Mouse (Mus musculus) activated CD4-positive, CD25-positive, alpha-beta regulatory T cell, adult 9 weeks (primary cell): ENCODE data around the gene Trappc4. TPM values are rescaled to one million over a fixed set of nuclear protein-coding genes. Genes with fewer than 3 reads are reported as not detected.

ENCODE experiments used
- polyA plus RNA-seq: library from polyadenylated mRNA; unstranded; fragments of 100-300 nt; shearing (Covaris generic); gene quantifications from one replicate; pipeline ENCODE4 v1.2.1, GENCODE M21; 2017

The Trappc4 gene
- polyA plus RNA-seq = 137 TPM

DNA sequence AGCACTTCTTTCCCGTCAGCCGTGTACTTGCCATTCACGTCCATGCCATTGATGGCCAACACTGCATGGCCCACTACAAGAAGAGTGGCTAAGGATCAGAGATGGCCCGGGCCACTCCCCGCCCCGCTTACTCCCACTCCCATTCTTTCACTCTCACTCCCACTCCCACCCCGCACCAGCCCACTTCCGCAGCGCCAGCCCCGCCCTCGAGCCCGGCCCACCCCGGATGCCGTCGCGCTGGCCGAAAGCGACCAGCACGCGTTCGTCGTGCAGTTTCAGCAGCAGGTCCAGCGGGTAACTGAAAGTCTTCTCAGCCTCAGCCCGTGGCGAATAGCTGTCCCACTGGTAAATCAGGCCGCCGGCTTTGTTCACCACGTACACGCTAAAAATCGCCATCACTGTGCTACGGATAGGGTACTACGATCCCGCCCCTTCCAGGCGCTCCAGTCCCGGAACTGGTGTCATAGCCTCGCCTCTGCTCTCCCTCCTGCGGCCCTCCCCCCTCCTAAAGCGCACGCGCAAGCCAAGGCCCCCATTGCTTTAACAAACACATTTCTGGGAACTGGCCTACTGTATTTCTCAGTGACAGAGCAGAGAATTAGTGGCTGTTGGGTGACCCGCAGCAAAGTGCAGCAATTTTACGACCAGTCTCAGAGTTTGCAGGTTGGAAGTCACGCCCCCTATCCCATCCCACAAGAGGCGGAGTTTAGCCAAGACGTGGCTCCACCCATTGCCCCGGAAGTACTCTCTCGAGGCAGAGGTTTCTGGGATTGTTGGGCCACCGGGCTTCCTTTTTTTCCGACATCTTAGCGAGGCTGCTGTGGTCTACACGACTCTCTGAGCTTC, at the start of gene Trappc4, which contains the start of gene Rps25:
Trappc4 (minus strand) TSS at position 695 of the 846 bp plus-strand sequence.
Rps25 (plus strand) TSS at position 234 of the 846 bp plus-strand sequence.

GRCm38 (mm10) chr9:44454891-44455220, 47.5 kb upstream of the Trappc4 start, which contains the start of gene Upk2:
Gene Upk2 (minus strand): TSS chr9:44454976.

GRCm38 (mm10) chr9:44440961-44441360, 33.6 kb upstream of the Trappc4 start, which contains the start of gene Foxr1:
Gene Foxr1 (minus strand): TSS chr9:44441136.

DNA sequence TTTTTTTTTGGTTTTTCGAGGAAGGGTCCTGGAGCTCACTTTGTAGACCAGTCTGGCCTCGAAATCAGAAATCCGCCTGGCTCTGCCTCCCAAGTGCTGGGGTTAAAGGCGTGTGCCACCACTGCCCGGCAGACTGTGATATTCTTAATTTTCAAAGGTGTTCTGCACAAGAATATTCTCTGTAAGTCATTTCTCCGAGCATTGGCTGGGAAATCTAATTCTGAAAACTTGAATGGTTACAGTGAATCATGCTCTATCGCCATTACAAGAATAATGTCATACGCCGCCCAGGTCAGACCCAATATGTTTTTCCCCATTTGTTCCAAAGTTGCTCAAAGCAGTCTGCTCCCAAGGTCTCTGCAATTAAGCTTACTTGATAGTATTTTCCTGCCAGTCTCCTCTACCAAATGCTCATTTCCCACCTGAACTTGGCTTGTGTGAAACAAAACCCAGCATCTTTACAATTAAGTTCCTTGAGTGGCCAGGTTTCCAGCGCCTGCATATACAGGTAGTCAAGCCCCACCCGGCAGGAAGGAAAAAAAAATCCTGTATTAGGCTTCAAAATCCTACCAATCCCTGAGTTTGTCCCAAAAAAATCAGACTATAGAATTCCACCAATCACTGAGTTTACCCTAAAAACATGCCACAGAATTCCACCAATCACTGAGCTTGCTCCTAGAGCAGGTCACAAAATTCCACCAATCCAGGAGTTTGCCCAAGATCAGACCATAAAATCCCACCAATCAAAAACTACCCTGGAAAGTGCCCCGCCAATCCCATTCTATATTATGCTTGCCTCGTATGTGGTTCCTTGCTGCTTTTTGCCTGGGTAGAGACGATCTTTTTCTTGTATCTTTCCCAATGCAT, 11.4 kb upstream of the Trappc4 start, which contains the start of gene Ccdc84:
Ccdc84 (minus strand) TSS at position 51 of the 867 bp plus-strand sequence.

GRCm38 (mm10) chr9:44396684-44397411, 10.6 kb downstream of the Trappc4 start, which contains the start of gene Slc37a4:
Gene Slc37a4 (plus strand): TSS chr9:44396852.

DNA sequence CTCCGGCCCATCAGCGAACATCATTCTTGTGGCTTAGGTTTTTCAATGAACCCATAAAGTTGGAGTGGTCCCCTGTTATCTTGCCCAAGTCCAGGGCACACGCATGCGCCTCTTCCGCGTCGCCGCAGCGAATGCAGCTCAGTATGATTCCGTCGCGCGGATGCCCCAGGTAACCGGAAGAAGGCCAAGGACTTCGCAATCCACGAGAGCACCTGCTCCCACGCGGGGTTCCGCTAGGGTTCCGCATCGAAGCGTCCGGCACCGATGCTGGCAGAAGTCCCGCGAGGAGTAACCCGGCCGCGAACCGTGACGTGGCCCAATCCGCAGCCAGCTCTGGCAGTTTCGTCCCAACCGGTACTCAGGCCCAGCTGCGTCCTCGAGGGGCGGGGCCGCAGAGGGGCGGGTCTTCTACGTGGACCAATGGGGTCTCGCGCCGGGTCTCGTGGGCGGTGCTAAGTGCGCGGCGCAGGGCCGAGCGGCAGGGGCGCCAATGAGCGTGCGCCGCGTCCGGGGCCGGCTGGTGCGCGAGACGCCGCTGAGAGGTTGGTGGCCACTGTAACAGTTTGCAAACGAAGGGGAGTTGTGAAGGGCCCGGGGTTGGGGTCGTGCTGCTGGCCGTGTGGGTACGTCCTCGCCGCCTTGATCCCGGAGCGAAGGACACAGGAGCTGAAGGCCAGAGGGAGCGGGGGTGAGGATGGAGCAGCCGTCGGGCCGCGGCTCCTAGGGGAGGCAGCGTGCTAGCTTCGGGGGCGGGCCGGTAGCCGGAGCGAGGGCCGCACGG, 28.2 kb downstream of the Trappc4 start, which contains the start of gene Hyou1:
Hyou1 (plus strand) TSS at position 437 of the 781 bp plus-strand sequence.

GRCm38 (mm10) chr9:44361190-44361917, 46.0 kb downstream of the Trappc4 start, which contains the start of gene Vps11:
Gene Vps11 (minus strand): TSS chr9:44361670.

Other genes starting within 250 kb of the Trappc4 start
- 33.6 TPM for gene Cbl, start 173.6 kb downstream of the Trappc4 start, polyA plus RNA-seq
- gene Ccdc153, start 166.9 kb downstream of the Trappc4 start, polyA plus RNA-seq = not detected
- 0.21 TPM for gene Pdzd3, start 156.1 kb downstream of the Trappc4 start, polyA plus RNA-seq
- 12.2 TPM for gene Nlrx1, start 139.0 kb downstream of the Trappc4 start, polyA plus RNA-seq
- gene Abcg4, start 119.0 kb downstream of the Trappc4 start, polyA plus RNA-seq = 0.32 TPM
- 32.9 TPM for gene Hinfp, start 101.9 kb downstream of the Trappc4 start, polyA plus RNA-seq
- gene C2cd2l, start 87.3 kb downstream of the Trappc4 start, polyA plus RNA-seq = 8.9 TPM
- 24.2 TPM for gene Dpagt1, start 81.6 kb downstream of the Trappc4 start, polyA plus RNA-seq
- 27.0 TPM for gene H2afx, start 72.9 kb downstream of the Trappc4 start, polyA plus RNA-seq
- gene Hmbs, start 63.4 kb downstream of the Trappc4 start, polyA plus RNA-seq = 34.4 TPM
- gene Vps11, start 45.9 kb downstream of the Trappc4 start, polyA plus RNA-seq = 73.3 TPM
- gene Hyou1, start 28.1 kb downstream of the Trappc4 start, polyA plus RNA-seq = 29.2 TPM
- 31.3 TPM for gene Slc37a4, start 10.7 kb downstream of the Trappc4 start, polyA plus RNA-seq
- 1,803 TPM for gene Rps25, start 461 bp downstream of the Trappc4 start, polyA plus RNA-seq
- 59.5 TPM for gene Ccdc84, start 11.0 kb upstream of the Trappc4 start, polyA plus RNA-seq
- 0.18 TPM for gene Foxr1, start 33.5 kb upstream of the Trappc4 start, polyA plus RNA-seq
- gene Upk2, start 47.4 kb upstream of the Trappc4 start, polyA plus RNA-seq = not detected
- 10.4 TPM for gene Bcl9l, start 75.2 kb upstream of the Trappc4 start, polyA plus RNA-seq
- 127 TPM for gene Cxcr5, start 154.3 kb upstream of the Trappc4 start, polyA plus RNA-seq
- 45.6 TPM for gene Ddx6, start 197.3 kb upstream of the Trappc4 start, polyA plus RNA-seq